Mouse (Mus musculus) kidney, postnatal 10 days (tissue): ENCODE measurements around the gene P2rx4.

Experiments used
- DNase-seq: peaks from one replicate; pipeline ENCODE4 v3.0.0; 2021; ENCODE audit warnings: mixed read lengths

P2rx4 gene

GRCm38 (mm10) chr5:122763271-122764031 is 56.1 kb downstream of the P2rx4 start:
- DNase-seq = no peak

DNA sequence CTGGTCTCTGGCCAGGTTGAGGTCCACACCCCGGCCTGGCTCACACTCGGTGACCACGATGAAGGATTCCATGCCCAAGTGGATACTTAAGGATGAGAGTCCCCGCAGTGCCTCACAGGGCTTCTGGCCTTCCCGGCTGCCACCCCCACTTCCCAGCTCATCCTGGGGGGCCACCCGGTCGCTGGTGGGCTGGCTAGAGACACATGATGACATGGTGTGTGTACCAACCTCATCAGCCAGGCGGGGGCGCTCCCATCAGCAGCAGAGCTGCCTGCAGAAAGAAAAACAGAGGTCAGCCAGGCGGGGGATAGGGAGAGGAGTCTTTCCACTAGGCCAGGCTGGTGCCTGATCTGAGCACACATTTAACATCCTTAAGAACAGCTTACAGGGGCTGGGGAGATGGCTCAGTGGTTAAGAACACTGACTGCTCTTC is 56.7 kb downstream of the P2rx4 start:
- DNase-seq = peak; percentile 68

DNA sequence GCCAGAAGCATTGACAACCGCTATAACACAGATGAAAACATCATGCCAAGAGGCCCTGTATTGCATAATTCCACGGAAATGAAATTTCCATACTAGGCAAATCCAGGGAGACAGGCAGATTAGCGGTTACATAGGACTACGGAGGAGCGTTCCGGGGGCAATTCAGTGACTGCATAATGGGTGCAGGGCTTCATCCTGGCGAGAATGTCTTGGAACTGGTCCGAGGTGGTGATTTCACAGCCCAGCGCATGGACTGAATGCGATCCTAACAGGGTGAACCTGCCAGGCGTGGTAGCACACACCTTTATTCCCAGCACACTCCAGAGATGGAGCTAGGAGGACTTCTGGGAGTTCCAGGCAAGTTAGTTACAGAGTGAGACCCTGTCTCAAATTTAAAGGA is 59.9 kb downstream of the P2rx4 start:
- DNase-seq = no peak

- no peak for DNase-seq
Measured at GRCm38 (mm10) chr5:122769101-122769568, 61.8 kb downstream of the P2rx4 start.

GRCm38 (mm10) chr5:122770304-122770703 is 63.0 kb downstream of the P2rx4 start:
- peak; percentile 43 for DNase-seq

GRCm38 (mm10) chr5:122770806-122771261 is 63.5 kb downstream of the P2rx4 start:
- DNase-seq = peak; percentile 84

DNA sequence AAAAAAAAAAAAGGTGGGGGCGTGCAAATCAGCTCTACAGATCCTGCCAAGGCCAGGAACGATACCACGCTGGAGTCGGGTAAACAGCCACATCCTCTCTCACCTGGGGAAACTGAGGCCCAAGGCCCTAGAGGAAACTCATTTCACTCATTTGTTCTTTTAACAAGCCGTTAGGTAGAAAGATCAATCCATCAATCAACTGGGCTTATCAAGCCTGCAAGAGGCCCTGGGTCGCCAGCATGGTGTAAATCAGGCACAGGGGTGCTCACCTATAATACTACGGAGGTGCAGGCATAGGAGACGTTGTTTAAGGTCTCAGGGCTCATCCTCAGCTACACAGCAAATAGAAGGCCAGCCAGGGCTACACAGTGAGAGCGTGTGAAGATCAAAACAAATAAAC is 64.1 kb downstream of the P2rx4 start:
- no peak for DNase-seq

DNA sequence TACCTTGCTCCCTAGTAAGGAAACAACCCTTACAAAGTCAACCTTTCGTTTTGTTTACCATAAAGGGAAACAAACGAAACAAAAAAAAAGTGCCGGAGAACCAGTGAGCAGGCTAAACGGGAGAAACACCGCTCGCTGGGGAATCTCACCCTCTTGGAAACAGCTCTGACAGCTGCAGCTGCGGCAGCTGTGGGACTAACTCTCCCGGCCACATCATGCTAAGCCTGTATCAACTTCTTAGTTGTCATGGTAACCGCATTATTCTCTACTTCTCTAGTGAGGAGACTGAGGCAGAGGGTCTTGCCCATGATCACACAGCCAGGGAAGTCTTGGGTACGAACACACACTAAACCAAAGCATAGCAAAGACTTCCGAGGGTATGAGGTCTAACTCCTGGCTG is 66.4 kb downstream of the P2rx4 start:
- no peak for DNase-seq

DNA sequence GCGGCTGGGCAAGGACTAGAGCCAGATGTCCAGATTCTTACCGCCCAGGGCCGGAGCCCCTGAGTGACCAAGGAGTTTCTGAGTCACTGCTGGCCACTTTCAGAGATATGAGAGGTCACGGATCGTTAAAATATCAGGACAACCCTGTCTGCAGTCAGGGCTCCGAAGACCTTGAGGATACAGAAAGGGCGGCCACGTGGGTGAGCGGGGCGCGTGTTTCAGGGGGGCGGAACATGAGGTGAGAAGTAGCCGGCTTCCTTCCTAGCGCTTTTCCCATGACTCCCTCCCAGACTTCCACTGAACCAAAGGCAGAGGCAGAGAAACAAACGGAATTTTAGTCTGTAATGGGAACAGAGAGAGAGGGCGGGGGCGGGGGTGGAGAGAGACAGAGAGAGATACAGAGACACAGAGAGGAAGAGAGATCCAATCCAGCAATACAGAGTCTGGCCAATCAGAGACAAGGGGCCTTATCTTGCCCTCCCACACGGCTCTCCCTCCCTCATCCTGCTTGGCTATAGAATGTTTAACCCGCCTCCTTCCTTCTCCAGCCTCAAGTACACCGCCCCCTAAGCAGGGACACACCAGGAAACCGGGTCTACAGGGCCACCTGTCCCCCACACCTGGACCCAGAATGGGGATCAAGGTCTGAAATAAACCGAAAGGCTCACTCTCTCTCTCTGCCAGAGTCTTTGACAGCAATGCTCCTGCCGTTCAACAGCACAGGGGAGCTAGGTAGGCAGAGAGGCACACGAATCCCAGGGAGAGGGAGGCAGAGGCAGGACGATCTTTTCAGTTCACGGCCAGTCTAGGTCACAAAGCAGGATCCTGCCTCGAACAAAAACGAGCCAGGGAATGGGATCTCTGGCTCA is 67.6 kb downstream of the P2rx4 start:
- peak; percentile 49 for DNase-seq

GRCm38 (mm10) chr5:122775646-122776286 is 68.4 kb downstream of the P2rx4 start:
- DNase-seq = no peak

DNA sequence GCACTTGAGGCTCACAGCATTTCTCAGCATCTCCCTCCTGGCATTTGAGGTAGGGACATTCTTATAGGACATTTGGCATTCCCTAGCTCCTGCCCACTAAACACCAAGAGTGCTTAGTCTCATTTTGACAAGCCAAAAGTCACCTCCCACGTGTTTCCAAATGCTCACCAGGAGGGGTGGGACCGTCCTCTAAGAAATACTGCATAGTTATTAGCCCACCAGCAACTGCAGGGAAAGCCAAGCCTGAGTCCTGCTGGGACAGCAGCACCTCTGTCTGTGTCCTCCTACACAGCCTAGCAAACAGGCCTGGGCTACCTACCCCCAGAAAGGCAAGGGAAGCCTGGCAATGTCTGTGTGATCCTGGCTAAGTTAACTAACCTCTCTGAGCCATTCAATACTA is 70.0 kb downstream of the P2rx4 start:
- DNase-seq = no peak

DNA sequence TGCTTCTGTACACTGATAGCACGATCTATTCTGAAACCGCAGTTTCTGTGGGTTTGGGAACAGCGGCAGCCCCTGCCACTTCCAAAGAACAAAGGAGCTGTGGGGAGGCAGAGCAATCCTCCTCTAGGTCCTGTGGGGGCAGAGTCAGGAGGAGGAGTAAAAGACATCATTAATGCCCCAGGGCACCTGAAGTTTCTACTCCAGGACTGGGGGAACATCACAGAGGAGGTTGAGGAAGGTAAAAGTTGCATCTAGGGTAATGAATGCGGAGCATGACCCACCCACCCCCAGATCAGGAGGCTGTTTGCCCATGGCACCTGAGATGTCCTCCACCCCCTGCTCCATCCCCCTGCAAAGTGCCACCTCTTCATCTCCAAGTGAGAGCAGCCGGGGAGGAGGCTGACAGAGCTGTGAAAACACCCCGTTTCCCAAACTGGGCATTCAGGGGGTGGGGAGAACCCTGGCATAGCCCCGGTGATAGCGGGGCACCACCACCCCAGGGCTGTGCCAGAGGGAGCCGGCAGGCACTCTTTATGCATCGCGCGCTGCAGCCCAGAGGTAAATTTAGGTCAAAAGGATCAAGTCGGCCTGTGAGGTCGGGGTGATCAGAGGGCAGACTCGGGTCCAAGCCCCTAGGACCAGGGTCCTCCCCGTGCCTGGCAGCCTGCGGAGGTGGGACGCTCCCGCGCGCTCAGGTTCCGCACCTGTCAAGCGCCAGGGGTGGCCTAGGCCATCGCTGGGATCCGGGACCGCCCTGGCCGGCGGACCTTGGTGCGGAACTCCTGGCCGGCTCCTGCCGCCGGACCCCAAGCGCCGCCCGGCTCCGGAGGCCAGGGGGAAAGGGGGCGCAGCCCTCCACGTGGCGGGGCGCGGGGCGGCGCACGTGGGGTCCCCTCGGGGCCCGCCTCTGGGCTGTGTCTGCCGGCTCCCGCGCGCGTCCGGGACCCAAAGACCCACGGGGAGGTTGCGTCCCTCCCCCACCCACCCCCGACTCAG is 71.2 kb downstream of the P2rx4 start:
- peak; percentile 60 for DNase-seq
